Mouse (Mus musculus) gastrocnemius, adult 2 months (tissue): ENCODE measurements around the gene 1700123O20Rik. TPM values are rescaled to one million over a fixed set of nuclear protein-coding genes. Genes with fewer than 3 reads are reported as not detected.

Experiments used
- DNase-seq: peaks from one replicate; pipeline ENCODE4 v3.0.0; 2022
- H3K27ac ChIP-seq: fragments of 200-600 bp; 2 replicates; pipeline ENCODE4 v1.8.1; 2022; ENCODE audit warnings: mild to moderate bottlenecking
- H3K4me3 ChIP-seq: fragments of 200-600 bp; 2 replicates; pipeline ENCODE4 v1.8.1; 2022; ENCODE audit warnings: mild to moderate bottlenecking, moderate library complexity
- CTCF ChIP-seq: fragments of 200-600 bp; IDR thresholded peaks from 2 replicates; pipeline ENCODE4 v1.8.1; 2022; ENCODE audit warnings: antibody characterized with exemption, mild to moderate bottlenecking, moderate library complexity
- intact Hi-C: fragments of 180-260 bp; cut with DNase I; formaldehyde crosslinking; loops from one replicate; pipeline ENCODE4 v1.15.1; 2025
- total RNA-seq, 2 experiments: library from RNA; stranded (reverse); gene quantifications; 2 replicates each; pipeline ENCODE4 v1.2.3; 2021

1700123O20Rik gene
- total RNA-seq, 2 experiments from 2014 or later = 7.0 to 11.0 TPM

- H3K27ac ChIP-seq = no peak overlapping the region
- DNase-seq = no peak
- H3K4me3 ChIP-seq = no peak overlapping the region
- TF ChIP-seq CTCF = no peak
- intact Hi-C loops = loop anchor here (10.0 kb wide), 1 partner anchor 423 kb away; no protein-coding TSS in a partner anchor
Measured at GRCm38 (mm10) chr14:54647900-54648299, 38.1 kb upstream of the 1700123O20Rik start.

- intact Hi-C loops = loop anchor here (2.0 to 5.0 kb wide), 3 partner anchors 18 to 50 kb away; partner anchors contain the start of genes 1700123O20Rik and Acin1
- Histone ChIP-seq H3K27ac (no peak overlapping the region), H3K4me3 (no peak overlapping the region)
- DNase-seq = peak; percentile 87
- TF ChIP-seq CTCF = peak; percentile 96
Measured at GRCm38 (mm10) chr14:54650621-54651454, 35.2 kb upstream of the 1700123O20Rik start.

- TF ChIP-seq CTCF = no peak
- Histone ChIP-seq H3K4me3 (no peak overlapping the region), H3K27ac (peak overlapping the region; percentile 24; the same call in 1 of the 2 replicates)
- intact Hi-C loops = loop anchor here (2.0 to 5.0 kb wide), 3 partner anchors 17 to 49 kb away; partner anchors contain the start of genes 1700123O20Rik and Acin1
- DNase-seq = no peak
Measured at GRCm38 (mm10) chr14:54651556-54651955, 34.5 kb upstream of the 1700123O20Rik start.

- intact Hi-C loops = loop anchor here (5.0 kb wide), 1 partner anchor 35 kb away; the partner anchor contains the start of genes 1700123O20Rik and Acin1
- TF ChIP-seq CTCF = no peak
- Histone ChIP-seq H3K27ac (peak overlapping the region; percentile 87), H3K4me3 (peak overlapping the region; percentile 90)
- no peak for DNase-seq
Measured at GRCm38 (mm10) chr14:54652787-54653186, 33.2 kb upstream of the 1700123O20Rik start.

GRCm38 (mm10) chr14:54653496-54653895 lies 32.5 kb upstream of the 1700123O20Rik start:
- H3K4me3 ChIP-seq = peak overlapping the region; percentile 90
- intact Hi-C loops = loop anchor here (5.0 kb wide), 1 partner anchor 34 kb away; the partner anchor contains the start of genes 1700123O20Rik and Acin1
- TF ChIP-seq CTCF = no peak
- peak; percentile 91 for DNase-seq
- peak overlapping the region; percentile 87 for H3K27ac ChIP-seq

DNA sequence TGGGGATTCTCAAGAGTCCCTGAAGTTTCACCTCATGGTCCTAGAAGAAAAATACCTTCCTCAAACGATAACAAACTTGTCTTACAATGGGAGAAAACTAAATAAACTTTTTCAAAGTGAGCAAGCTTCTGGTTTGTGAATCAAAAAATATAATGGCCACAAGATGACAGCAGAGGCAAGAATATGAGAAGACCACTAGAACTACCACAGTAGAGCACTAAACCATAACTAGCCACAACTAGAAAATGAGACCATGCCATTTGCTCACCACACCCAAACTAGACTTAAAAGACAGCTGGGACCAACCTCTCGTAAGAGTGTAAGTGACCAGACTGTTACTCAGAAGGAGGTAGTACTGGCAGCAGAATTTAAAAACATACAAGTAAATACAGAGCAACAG lies 26.0 kb upstream of the 1700123O20Rik start:
- Histone ChIP-seq H3K4me3 (no peak overlapping the region), H3K27ac (no peak overlapping the region)
- DNase-seq = no peak
- intact Hi-C loops = no loop called here
- TF ChIP-seq CTCF = peak; percentile 55

DNA sequence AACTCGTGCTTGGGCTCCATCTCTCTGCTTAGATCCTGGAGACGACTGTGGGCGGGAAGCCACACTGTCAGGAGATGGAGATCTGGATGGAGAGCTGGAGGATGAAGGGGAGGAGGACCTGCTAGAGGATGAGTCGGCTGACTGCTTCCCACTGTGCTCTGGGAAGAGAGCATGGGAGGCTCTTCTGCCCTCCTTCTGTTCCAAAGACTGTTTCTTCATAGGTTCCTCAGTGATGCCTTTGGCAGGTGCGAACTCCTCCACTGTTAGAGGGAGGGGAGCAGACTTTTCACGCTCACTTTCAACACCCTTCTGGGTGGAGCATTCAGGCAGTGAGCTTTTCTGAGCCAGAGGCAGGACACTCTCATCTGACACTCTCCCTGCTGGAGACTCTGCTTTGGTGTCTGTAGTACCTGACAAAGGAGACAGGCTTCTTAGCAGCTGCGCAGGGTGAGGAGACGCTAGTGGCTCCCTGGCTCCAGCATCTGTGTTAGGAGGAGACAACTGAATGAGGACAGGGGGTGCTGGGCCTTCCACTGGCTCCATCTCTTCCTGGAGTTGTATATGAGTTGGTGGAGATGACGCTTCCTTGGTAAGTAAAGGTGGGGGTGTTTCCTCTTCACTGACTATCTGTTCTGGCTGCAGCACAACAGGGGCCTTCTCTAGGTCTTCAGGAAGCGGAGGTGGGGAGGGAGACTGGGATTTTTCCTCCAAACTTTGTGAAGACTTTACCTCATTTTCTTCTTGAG lies 21.4 kb upstream of the 1700123O20Rik start:
- TF ChIP-seq CTCF = no peak
- Histone ChIP-seq H3K27ac (no peak overlapping the region), H3K4me3 (no peak overlapping the region)
- intact Hi-C loops = no loop called here
- DNase-seq = no peak

GRCm38 (mm10) chr14:54669381-54669780 lies 16.6 kb upstream of the 1700123O20Rik start:
- DNase-seq = peak; percentile 70
- Histone ChIP-seq H3K27ac (no peak overlapping the region), H3K4me3 (no peak overlapping the region)
- peak; percentile 84 for TF ChIP-seq CTCF
- intact Hi-C loops = loop anchor here (2.0 kb wide), 1 partner anchor 19 kb away; no protein-coding TSS in a partner anchor

DNA sequence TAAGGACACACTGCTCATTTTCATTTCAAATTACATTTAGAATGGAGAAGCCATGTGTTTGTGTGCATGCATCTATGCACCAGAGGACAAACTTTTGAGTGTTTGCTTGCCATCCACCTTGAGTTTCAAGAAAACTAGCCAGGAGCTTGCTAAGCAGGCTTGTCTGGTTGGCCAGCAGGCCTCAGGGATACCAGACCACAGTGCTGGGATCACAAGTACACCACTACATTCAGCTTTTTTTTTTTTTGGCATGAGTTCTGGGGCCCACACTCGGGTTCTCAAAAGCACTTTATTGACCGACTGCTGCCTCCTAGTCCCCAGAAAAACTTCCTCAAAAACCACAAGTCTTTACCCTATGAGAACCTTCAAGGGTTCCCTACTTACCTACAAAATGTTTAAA lies 11.7 kb upstream of the 1700123O20Rik start:
- no peak for TF ChIP-seq CTCF
- intact Hi-C loops = no loop called here
- Histone ChIP-seq H3K27ac (peak overlapping the region; percentile 46; the same call in 1 of the 2 replicates), H3K4me3 (no peak overlapping the region)
- DNase-seq = no peak

DNA sequence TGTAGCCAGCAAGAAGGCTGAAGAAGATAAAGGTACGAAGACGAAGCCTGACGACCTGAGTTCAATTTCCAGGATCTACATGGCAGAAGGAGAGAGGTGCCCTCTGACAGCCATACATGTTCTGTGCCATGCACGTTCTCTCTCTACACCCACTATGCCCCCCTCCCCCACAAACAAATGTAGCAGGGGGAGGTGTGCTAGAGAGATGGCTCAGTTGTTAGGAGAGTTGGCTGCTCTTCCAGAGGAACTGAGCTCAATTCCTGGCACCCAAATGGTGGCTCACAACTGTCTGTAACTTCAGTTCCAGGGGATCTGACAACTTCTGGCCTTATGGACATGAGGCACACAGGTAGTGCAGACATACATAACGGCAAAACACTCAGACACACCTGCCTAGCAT lies 9.7 kb upstream of the 1700123O20Rik start:
- H3K4me3 ChIP-seq = no peak overlapping the region
- intact Hi-C loops = no loop called here
- no peak for TF ChIP-seq CTCF
- H3K27ac ChIP-seq = no peak overlapping the region
- DNase-seq = no peak

DNA sequence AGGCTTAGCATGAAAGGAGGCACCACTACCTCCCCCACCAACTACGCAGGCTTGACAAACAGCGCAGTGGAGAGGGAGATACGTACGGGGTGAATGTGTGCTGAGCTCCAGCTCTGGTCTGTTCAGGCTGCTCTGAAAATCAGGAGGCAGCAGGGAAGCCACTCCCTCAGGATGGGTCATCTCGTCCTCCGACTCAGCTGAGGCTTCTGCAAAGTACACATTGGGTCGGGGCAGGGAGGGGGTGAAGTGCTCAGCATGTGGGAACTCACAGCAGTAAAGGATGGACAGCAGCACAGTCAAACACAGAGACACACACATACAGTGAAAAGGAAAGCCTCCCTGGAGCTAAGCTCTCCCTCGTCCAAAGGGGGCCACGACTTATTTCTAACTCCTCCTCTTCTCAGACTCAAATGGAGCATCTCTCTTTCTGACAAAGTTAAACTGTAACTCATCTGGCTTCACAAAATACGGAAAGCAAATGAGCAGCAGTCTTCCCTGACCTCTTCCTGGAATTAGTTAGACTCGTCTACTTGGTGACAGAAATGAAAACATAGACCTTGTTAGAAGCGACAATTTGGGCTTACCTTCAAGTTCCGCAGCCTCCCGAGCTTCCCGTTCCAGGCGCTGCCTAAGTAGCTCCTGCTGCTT lies 7.2 kb upstream of the 1700123O20Rik start:
- intact Hi-C loops = no loop called here
- no peak for TF ChIP-seq CTCF
- DNase-seq = no peak
- Histone ChIP-seq H3K27ac (no peak overlapping the region), H3K4me3 (no peak overlapping the region)

DNA sequence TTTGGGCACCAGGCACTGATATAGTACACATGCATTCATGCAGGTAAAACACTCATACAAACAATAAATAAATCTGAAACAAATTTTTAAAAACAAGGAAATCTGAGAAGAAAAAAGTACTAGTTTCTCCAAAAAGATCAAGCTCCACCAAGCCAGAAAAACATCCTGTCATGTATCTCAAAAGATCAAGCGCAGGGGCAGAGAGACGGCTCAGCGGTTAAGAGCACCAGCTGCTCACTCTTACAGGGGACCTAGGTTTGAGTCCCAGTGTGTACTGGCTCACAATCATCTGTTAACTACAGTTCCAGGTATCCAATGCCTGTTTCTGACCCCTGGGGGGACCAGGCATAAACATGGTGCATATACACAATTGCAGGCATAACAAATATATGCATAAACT lies 3.6 kb upstream of the 1700123O20Rik start:
- no peak overlapping the region for H3K4me3 ChIP-seq
- TF ChIP-seq CTCF = no peak
- H3K27ac ChIP-seq = no peak overlapping the region
- intact Hi-C loops = no loop called here
- DNase-seq = no peak
